Mouse (Mus musculus) spleen, adult 2 months (tissue): Measurements from ENCODE around the gene Nr2c2ap.

Experiments
- CTCF ChIP-seq: fragments of 200-500 bp; IDR thresholded peaks from 2 replicates; pipeline ENCODE4 v1.5.1; 2011; ENCODE audit warnings: mild to moderate bottlenecking, inconsistent platforms; ENCODE audit not compliant: insufficient read depth, insufficient read length, insufficient replicate concordance; ENCODE audit errors: extremely low read depth
- POLR2A ChIP-seq: fragments of 200-500 bp; IDR thresholded peaks from 2 replicates; pipeline ENCODE4 v1.6.1; 2011; ENCODE audit warnings: low read depth, low read length, inconsistent platforms

- TF ChIP-seq POLR2A (no peak), CTCF (no peak)
Measured at GRCm38 (mm10) chr8:70179082-70179481, 47.9 kb downstream of the Nr2c2ap start.
